Mouse (Mus musculus): ENCODE data around the gene Faap100. TPM values are rescaled to one million over a fixed set of nuclear protein-coding genes. Genes with fewer than 3 reads are reported as not detected.

Gene Faap100
- polyA plus RNA-seq, 1 experiment = 49.2 TPM

DNA sequence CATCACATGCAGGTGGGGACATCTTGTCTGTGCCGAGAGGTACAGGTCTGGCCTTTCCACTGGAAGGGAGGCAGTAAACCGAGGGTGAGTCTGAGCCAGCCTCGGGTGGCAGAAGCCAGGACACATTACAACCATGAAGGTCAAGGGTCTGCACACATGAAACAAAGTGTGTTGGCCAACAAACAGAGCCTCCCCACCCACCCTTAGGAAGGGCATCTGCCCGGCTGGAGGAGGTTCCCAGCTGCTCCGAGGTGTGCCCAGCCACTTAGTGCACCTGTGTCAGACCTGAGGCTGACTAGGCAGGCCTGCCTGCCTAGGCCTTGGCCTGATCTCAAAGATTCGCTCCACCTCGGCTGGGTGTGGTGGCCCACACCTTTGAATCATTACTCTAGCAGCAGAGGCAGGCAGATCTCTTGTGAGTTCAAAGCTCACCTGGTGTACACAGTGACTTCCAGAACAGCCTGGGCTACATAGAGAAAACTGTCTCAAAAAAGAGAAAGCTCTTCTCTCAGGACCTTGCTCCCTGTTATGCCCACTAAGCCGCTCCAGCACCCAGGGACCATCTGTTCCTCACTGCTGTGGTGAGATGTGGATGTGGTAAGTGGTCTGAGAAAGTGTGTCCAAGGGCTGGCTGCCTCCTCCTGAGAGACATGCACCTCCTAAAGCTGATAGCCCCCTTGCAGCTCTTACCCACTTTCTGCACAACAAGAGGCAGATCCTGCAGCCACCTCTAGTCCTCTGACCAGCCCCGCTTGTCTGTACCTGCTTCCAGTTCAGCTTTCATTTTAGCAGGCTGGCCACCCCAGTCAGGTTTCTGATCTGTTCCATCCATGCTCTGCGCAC, 27.1 kb downstream of the Faap100 start:
- H3K4me3 ChIP-seq (ENCODE audit: low read depth, low read length) = no peak overlapping the region
- no peaks in the 10 kb centered on the region for H3K27me3 ChIP-seq (ENCODE audit: control insufficient read depth, insufficient read depth, low read length)
- H3K27ac ChIP-seq (ENCODE audit: insufficient read depth, low read depth, low read length) = peak overlapping the region; percentile 100
- no peak for TF ChIP-seq CTCF (IDR thresholded peaks at IDR 0.05; ENCODE audit: extremely low read depth, insufficient read length, insufficient replicate concordance, low read depth, low read length)
- TF ChIP-seq POLR2A (IDR thresholded peaks at IDR 0.05; ENCODE audit: low read depth, low read length) = no peak
- peaks cover 13% of the 10 kb centered on the region for H3K36me3 ChIP-seq (ENCODE audit: control insufficient read depth, insufficient read depth, low read length)
- 55% methylated on average over 10 of the region's 10 CpGs for WGBS
- peaks cover 34% of the 10 kb centered on the region for H3K4me1 ChIP-seq (ENCODE audit: control insufficient read depth, insufficient read depth, insufficient read length, low read length)

DNA sequence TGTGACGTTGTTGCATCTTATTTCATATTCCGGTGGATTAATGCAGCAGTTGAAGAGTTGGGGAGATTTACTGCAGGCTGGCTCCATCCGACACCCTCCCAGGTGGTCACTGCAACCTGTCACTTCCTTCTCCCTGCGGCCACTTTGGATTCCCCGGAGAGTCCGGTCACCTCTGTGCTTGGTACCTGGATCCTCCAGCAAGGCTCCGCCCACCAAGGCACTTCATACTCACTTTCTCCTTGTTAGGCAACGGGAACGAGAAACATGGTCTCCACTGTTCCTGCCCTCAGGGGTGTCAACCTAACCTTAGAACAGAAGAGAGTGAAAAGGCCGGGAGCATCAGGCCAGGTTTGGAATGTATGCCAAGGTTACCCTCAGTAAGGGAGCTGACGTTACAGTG, 27.9 kb downstream of the Faap100 start:
- Histone ChIP-seq H3K27ac (ENCODE audit: insufficient read depth, low read depth, low read length) (peak overlapping the region; percentile 100), H3K4me3 (ENCODE audit: low read depth, low read length) (peak overlapping the region; percentile 87), H3K36me3 (ENCODE audit: control insufficient read depth, insufficient read depth, low read length) (peaks cover 15% of the 10 kb centered on the region), H3K4me1 (ENCODE audit: control insufficient read depth, insufficient read depth, insufficient read length, low read length) (peaks cover 34% of the 10 kb centered on the region), H3K27me3 (ENCODE audit: control insufficient read depth, insufficient read depth, low read length) (no peaks in the 10 kb centered on the region)
- WGBS = 8% methylated on average over 11 of the region's 11 CpGs
- TF ChIP-seq POLR2A (IDR thresholded peaks at IDR 0.05; ENCODE audit: low read depth, low read length) (no peak; the same call in 1 of the 2 replicates), CTCF (IDR thresholded peaks at IDR 0.05; ENCODE audit: extremely low read depth, insufficient read length, insufficient replicate concordance, low read depth, low read length) (no peak)

DNA sequence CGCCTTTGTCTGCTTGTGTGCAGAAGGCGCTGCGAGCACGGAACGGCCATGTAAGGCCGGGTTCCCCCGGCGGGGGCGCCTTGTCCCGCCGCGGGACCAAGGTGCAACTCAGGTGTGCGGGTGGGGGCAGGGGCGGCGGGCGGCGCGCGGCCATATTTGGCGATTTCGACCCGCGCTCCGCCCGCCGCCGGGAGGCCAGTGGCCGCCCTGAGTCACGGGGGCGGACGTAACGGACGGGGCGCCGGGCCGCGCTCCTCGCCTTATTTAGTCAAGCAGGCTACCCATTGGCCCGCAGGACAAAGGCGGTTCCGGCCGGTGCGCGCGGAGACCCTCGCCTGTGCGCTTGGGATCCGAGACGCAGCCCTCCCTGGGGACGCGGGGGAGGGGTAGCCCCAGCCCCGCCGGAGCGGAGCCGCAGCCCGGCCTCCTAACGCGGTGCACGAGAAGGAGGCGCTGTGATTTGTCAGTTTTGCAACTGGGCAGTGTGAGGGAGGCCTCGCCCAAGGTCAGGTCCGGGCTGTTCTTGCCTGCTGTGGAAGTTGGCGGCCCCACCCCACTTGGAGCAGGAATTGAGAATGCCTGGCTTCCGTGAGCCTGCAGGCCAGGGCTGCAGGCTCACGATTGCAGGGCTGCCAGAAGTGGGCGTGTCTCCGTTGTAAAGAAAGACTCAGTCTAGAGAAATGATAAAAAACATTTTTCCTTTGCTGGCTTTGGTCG, 28.4 kb downstream of the Faap100 start:
- H3K4me3 ChIP-seq (ENCODE audit: low read depth, low read length) = peak overlapping the region; percentile 87
- TF ChIP-seq CTCF (IDR thresholded peaks at IDR 0.05; ENCODE audit: extremely low read depth, insufficient read length, insufficient replicate concordance, low read depth, low read length) (no peak), POLR2A (IDR thresholded peaks at IDR 0.05; ENCODE audit: low read depth, low read length) (peak; percentile 71)
- WGBS = 1% methylated on average over 68 of the region's 68 CpGs
- H3K36me3 ChIP-seq (ENCODE audit: control insufficient read depth, insufficient read depth, low read length) = peaks cover 18% of the 10 kb centered on the region
- peak overlapping the region; percentile 100 for H3K27ac ChIP-seq (ENCODE audit: insufficient read depth, low read depth, low read length)
- no peaks in the 10 kb centered on the region for H3K27me3 ChIP-seq (ENCODE audit: control insufficient read depth, insufficient read depth, low read length)
- H3K4me1 ChIP-seq (ENCODE audit: control insufficient read depth, insufficient read depth, insufficient read length, low read length) = peaks cover 33% of the 10 kb centered on the region

DNA sequence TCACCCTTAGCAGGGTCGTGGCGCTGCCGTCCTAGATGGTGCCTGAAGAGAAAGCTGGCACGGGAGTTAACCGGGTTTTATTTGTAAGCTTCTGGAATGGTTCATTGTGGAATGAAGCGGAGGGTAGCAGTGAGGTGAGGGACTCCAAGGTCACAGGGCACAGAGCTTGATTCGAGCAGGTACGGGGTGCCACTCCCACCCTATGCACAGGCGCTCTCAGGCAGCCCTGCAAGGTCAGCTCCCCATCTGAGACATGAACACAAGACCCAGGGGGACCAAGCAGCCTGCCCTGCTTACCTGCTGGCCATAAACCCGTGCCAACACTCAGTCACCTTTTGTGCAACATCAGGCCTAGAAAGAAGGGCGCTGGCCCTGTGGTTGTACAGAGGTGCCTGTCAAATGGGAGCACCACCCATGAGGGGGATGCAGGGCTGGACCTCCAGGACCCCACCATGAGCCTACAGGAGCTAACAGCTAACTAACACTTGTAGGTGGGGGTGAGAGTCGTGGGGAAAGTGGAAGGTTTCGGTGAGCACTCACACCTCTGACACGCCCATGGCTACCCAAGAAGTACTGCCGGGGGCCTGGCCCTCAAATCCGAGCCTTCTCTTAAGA, 29.1 kb downstream of the Faap100 start:
- peaks cover 29% of the 10 kb centered on the region for H3K4me1 ChIP-seq (ENCODE audit: control insufficient read depth, insufficient read depth, insufficient read length, low read length)
- peak overlapping the region; percentile 87 for H3K4me3 ChIP-seq (ENCODE audit: low read depth, low read length)
- WGBS = under 1% methylated on average over 16 of the region's 16 CpGs
- TF ChIP-seq CTCF (IDR thresholded peaks at IDR 0.05; ENCODE audit: extremely low read depth, insufficient read length, insufficient replicate concordance, low read depth, low read length) = no peak
- no peak for TF ChIP-seq POLR2A (IDR thresholded peaks at IDR 0.05; ENCODE audit: low read depth, low read length)
- H3K36me3 ChIP-seq (ENCODE audit: control insufficient read depth, insufficient read depth, low read length) = peaks cover 21% of the 10 kb centered on the region
- peak overlapping the region; percentile 100 for H3K27ac ChIP-seq (ENCODE audit: insufficient read depth, low read depth, low read length)
- no peaks in the 10 kb centered on the region for H3K27me3 ChIP-seq (ENCODE audit: control insufficient read depth, insufficient read depth, low read length)

DNA sequence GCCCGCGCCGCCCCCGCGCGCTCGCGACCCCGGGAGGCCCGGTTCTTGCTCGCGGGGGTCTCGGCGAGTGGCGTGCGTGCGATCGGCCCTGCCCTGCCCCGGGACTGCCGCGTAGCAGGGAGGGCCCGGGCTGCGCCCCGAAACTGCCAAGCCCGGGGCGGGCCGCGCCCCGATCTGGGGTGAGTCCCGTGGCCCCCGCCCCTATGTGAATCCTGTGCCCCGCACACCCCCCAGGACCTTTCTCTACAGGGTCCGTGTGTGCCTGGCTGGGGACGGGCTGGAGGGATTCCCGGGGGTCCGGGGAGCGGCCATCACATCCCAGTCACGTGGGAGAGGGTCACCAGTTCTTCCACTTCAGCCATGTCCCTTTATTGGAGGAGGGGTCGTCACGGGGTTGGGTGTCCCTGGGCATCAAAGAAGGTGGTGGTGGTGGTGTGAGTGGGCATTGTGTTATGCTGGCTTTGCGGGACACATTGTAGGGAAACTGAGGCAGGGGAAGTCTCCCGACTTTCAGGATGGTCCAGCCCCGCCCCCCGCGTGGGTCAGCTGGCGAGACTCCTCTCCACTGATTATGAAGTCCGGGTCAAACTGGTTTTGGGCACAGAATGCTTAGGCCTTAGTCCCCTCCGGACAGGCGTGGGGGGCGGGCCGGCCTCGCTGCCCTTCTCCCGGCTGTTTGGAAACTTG, 29.7 kb downstream of the Faap100 start:
- no peaks in the 10 kb centered on the region for H3K27me3 ChIP-seq (ENCODE audit: control insufficient read depth, insufficient read depth, low read length)
- peaks cover 26% of the 10 kb centered on the region for H3K4me1 ChIP-seq (ENCODE audit: control insufficient read depth, insufficient read depth, insufficient read length, low read length)
- WGBS = 2% methylated on average over 53 of the region's 53 CpGs
- peak overlapping the region; percentile 100 for H3K27ac ChIP-seq (ENCODE audit: insufficient read depth, low read depth, low read length)
- TF ChIP-seq POLR2A (IDR thresholded peaks at IDR 0.05; ENCODE audit: low read depth, low read length) (no peak), CTCF (IDR thresholded peaks at IDR 0.05; ENCODE audit: extremely low read depth, insufficient read length, insufficient replicate concordance, low read depth, low read length) (no peak)
- H3K4me3 ChIP-seq (ENCODE audit: low read depth, low read length) = peak overlapping the region; percentile 87
- peaks cover 21% of the 10 kb centered on the region for H3K36me3 ChIP-seq (ENCODE audit: control insufficient read depth, insufficient read depth, low read length)

DNA sequence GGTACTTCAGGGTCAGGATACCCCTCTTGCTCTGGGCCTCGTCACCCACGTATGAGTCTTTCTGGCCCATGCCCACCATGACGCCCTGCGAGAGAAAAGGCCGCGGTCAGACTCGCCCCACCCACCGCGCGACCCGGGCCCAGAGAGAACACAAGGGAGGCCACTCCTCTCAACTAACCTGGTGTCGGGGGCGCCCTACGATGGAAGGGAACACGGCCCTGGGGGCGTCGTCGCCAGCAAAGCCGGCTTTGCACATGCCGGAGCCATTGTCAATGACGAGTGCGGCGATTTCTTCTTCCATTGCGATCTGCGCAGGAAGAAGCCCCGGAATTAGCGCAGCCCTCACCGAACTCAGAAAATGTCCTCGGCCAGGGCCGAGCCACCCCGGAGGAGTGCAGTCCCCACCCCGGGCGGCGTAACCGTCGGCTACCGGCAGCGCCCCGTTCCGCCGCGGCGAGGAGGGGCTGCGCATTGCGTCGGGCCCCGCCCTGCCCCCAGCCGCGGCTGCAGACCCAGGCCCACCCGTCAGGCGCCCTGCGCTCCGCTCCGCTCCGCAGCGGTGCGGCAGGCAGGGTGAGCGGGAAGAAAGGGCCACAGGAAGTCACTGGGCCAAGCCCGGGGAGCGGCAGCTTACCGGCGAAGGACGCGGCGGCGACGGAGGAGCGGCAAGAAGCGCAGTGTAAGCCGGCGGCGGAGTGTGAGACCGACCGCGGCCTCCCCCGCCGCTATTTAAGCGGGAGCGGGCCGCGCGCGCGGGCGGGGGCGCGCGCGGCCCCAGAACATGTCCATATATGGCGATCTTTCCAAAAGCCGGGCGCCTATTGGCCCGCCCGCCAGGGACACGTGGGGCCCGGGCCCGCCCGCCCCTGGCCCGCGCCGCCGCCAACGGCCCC, 30.5 kb downstream of the Faap100 start, which contains the start of gene Actg1:
Gene Actg1 (minus strand): TSS at position 752 of the 893 bp plus-strand sequence.
- WGBS = under 1% methylated on average over 101 of the region's 103 CpGs
- H3K4me1 ChIP-seq (ENCODE audit: control insufficient read depth, insufficient read depth, insufficient read length, low read length) = peaks cover 18% of the 10 kb centered on the region
- H3K4me3 ChIP-seq (ENCODE audit: low read depth, low read length) = peak within 1 kb of the TSS; percentile 94
- H3K27me3 ChIP-seq (ENCODE audit: control insufficient read depth, insufficient read depth, low read length) = no peaks in the 10 kb centered on the region
- peaks cover 21% of the 10 kb centered on the region for H3K36me3 ChIP-seq (ENCODE audit: control insufficient read depth, insufficient read depth, low read length)
- no peak for TF ChIP-seq CTCF (IDR thresholded peaks at IDR 0.05; ENCODE audit: extremely low read depth, insufficient read length, insufficient replicate concordance, low read depth, low read length)
- peak; percentile 94 for TF ChIP-seq POLR2A (IDR thresholded peaks at IDR 0.05; ENCODE audit: low read depth, low read length)
- peak within 1 kb of the TSS; percentile 100 for H3K27ac ChIP-seq (ENCODE audit: insufficient read depth, low read depth, low read length)

All from small intestine, adult 2 months (tissue).